Mouse (Mus musculus) brain, embryonic 14.5 days (tissue): ENCODE measurements at regions not wholly inside any gene's neighbourhood (a gene's known extent, or its start where the extent isn't known, plus 50 kb on each side); places are given as distances from the start of the nearest gene placed in this dataset.

Experiments used
- CTCF ChIP-seq: fragments of 200-500 bp; IDR thresholded peaks from 2 replicates; pipeline ENCODE4 v1.5.1; 2012; ENCODE audit warnings: inconsistent platforms, mild to moderate bottlenecking, moderate library complexity, borderline replicate concordance; ENCODE audit not compliant: insufficient read depth, insufficient read length; ENCODE audit errors: extremely low read depth
- POLR2A ChIP-seq: fragments of 200-500 bp; IDR thresholded peaks from 2 replicates; pipeline ENCODE4 v1.6.1; 2012; ENCODE audit warnings: mild to moderate bottlenecking, inconsistent platforms, borderline replicate concordance; ENCODE audit not compliant: poor library complexity, insufficient read depth, insufficient read length, severe bottlenecking; ENCODE audit errors: extremely low read depth

GRCm38 (mm10) chr12:107138677-107139400 lies 349.6 kb upstream of the 3110018I06Rik start:
- TF ChIP-seq CTCF (no peak), POLR2A (no peak)
